Mouse (Mus musculus): ENCODE results near the gene Nlrp3. TPM values are rescaled to one million over a fixed set of nuclear protein-coding genes. Genes with fewer than 3 reads are reported as not detected.

Gene Nlrp3
- 0.09 and 0.11 TPM in 2 replicates for polyA plus RNA-seq (2012; rRNA removed)

DNA sequence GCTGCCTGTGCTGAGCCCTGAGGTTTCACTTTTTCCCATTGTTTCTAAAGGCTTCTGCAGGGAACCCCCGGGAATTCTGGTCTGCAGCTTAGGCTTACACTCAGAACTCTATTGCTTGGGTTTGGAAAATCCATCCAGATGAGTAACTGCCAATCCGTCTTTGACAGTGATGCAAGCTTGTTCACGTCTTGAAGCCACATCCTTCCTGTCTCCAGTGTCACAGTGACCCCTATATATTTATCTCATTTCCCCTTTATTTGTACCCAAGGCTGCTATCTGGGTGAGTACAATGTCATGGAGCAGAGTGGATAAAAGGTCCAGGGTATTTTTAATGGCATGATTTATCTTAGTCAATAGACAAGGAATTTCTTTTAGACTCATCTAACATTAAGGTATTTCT lies at the start of gene Nlrp3:
Gene Nlrp3, plus strand, starts transcription at position 245 of the 400 bp plus-strand sequence.
- no peak within 1 kb of the TSS for H3K4me3 ChIP-seq (ENCODE audit: control insufficient read depth, low read depth, low read length)
- H3K36me3 ChIP-seq (ENCODE audit: control insufficient read depth, insufficient read depth, low read length) = no peaks in the 10 kb centered on the region
- TF ChIP-seq POLR2A (IDR thresholded peaks at IDR 0.05; ENCODE audit: control insufficient read depth, low read depth, low read length) = no peak
- no peak for TF ChIP-seq CTCF (IDR thresholded peaks at IDR 0.05; ENCODE audit: control insufficient read depth, insufficient read depth, insufficient replicate concordance, low read depth, low read length)
- H3K27me3 ChIP-seq (ENCODE audit: control insufficient read depth, insufficient read depth, low read length) = no peaks in the 10 kb centered on the region
- H3K27ac ChIP-seq (ENCODE audit: control insufficient read depth, insufficient read depth, low read depth, low read length) = no peak within 1 kb of the TSS
- peaks cover 10% of the 10 kb centered on the region for H3K4me1 ChIP-seq (ENCODE audit: control insufficient read depth, insufficient read depth, low read length)

GRCm38 (mm10) chr11:59496672-59497310 lies 44.6 kb upstream of the Nlrp3 start:
- no peak overlapping the region for H3K4me3 ChIP-seq (ENCODE audit: control insufficient read depth, low read depth, low read length)
- H3K27ac ChIP-seq (ENCODE audit: control insufficient read depth, insufficient read depth, low read depth, low read length) = no peak overlapping the region
- peaks cover 1% of the 10 kb centered on the region for H3K36me3 ChIP-seq (ENCODE audit: control insufficient read depth, insufficient read depth, low read length)
- no peaks in the 10 kb centered on the region for H3K27me3 ChIP-seq (ENCODE audit: control insufficient read depth, insufficient read depth, low read length)
- TF ChIP-seq POLR2A (IDR thresholded peaks at IDR 0.05; ENCODE audit: control insufficient read depth, low read depth, low read length) = no peak
- no peak for TF ChIP-seq CTCF (IDR thresholded peaks at IDR 0.05; ENCODE audit: control insufficient read depth, insufficient read depth, insufficient replicate concordance, low read depth, low read length)
- H3K4me1 ChIP-seq (ENCODE audit: control insufficient read depth, insufficient read depth, low read length) = no peaks in the 10 kb centered on the region

DNA sequence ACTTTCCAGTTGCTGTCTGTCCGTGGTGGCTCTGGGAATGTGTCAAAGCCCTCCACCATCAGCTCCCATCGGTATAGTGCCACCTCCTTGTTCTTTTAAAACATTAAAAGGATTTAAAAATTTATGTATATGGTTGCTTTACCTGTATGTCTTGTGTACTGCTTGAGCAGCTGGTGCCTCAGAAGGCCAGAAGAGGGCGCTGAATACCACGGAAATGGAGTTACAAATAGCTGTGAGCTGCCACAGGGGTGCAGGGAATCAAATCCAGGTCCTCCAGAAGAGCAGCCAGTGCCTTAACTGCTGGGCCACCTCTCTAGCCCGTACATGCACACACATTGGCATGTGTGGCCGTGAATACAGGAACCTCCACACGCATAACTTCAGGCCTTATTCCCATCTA lies 43.6 kb upstream of the Nlrp3 start:
- TF ChIP-seq POLR2A (IDR thresholded peaks at IDR 0.05; ENCODE audit: control insufficient read depth, low read depth, low read length) (no peak), CTCF (IDR thresholded peaks at IDR 0.05; ENCODE audit: control insufficient read depth, insufficient read depth, insufficient replicate concordance, low read depth, low read length) (0 out of 2 replicates have a peak, but pooled peaks have one; percentile 7)
- Histone ChIP-seq H3K4me3 (ENCODE audit: control insufficient read depth, low read depth, low read length) (no peak overlapping the region), H3K4me1 (ENCODE audit: control insufficient read depth, insufficient read depth, low read length) (no peaks in the 10 kb centered on the region), H3K36me3 (ENCODE audit: control insufficient read depth, insufficient read depth, low read length) (peaks cover 2% of the 10 kb centered on the region), H3K27ac (ENCODE audit: control insufficient read depth, insufficient read depth, low read depth, low read length) (no peak overlapping the region), H3K27me3 (ENCODE audit: control insufficient read depth, insufficient read depth, low read length) (no peaks in the 10 kb centered on the region)

GRCm38 (mm10) chr11:59501978-59502700 lies 39.2 kb upstream of the Nlrp3 start:
- Histone ChIP-seq H3K4me1 (ENCODE audit: control insufficient read depth, insufficient read depth, low read length) (peaks cover 20% of the 10 kb centered on the region), H3K27ac (ENCODE audit: control insufficient read depth, insufficient read depth, low read depth, low read length) (no peak overlapping the region), H3K4me3 (ENCODE audit: control insufficient read depth, low read depth, low read length) (no peak overlapping the region), H3K27me3 (ENCODE audit: control insufficient read depth, insufficient read depth, low read length) (no peaks in the 10 kb centered on the region), H3K36me3 (ENCODE audit: control insufficient read depth, insufficient read depth, low read length) (peaks cover 4% of the 10 kb centered on the region)
- TF ChIP-seq POLR2A (IDR thresholded peaks at IDR 0.05; ENCODE audit: control insufficient read depth, low read depth, low read length) (no peak), CTCF (IDR thresholded peaks at IDR 0.05; ENCODE audit: control insufficient read depth, insufficient read depth, insufficient replicate concordance, low read depth, low read length) (no peak)

DNA sequence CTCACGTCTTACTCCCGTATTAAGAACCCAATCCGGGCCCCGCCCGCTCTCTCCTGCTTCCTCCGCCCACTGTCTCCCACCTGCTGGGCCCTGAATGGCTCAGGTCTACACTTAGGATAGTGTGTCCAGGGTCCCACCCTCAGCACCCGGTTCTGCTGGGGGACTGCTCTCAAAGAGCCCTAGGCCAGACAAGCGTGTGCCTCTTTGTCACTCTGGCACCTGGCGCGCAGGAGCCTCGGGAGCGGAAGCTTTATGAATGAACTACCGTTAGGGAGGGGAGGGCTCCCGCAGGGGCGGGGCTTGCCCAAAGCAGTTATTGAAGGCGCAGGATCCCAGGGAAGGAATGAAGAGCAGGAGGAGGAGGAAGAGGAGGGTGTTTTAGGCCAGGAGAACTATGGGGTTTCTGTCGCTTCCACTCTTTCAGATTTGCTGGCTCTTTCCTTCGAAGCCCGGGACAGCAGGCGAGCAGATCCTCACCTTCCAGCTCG lies 36.0 kb upstream of the Nlrp3 start:
- peaks cover 3% of the 10 kb centered on the region; the same call in 1 of the 2 replicates for H3K36me3 ChIP-seq (ENCODE audit: control insufficient read depth, insufficient read depth, low read length)
- no peaks in the 10 kb centered on the region for H3K27me3 ChIP-seq (ENCODE audit: control insufficient read depth, insufficient read depth, low read length)
- TF ChIP-seq POLR2A (IDR thresholded peaks at IDR 0.05; ENCODE audit: control insufficient read depth, low read depth, low read length) (no peak; the same call in 1 of the 2 replicates), CTCF (IDR thresholded peaks at IDR 0.05; ENCODE audit: control insufficient read depth, insufficient read depth, insufficient replicate concordance, low read depth, low read length) (no peak)
- H3K4me1 ChIP-seq (ENCODE audit: control insufficient read depth, insufficient read depth, low read length) = peaks cover 22% of the 10 kb centered on the region
- peak overlapping the region; percentile 94 for H3K27ac ChIP-seq (ENCODE audit: control insufficient read depth, insufficient read depth, low read depth, low read length)
- peak overlapping the region; percentile 92 for H3K4me3 ChIP-seq (ENCODE audit: control insufficient read depth, low read depth, low read length)

- peak overlapping the region; percentile 94 for H3K27ac ChIP-seq (ENCODE audit: control insufficient read depth, insufficient read depth, low read depth, low read length)
- peak overlapping the region; percentile 92 for H3K4me3 ChIP-seq (ENCODE audit: control insufficient read depth, low read depth, low read length)
- no peaks in the 10 kb centered on the region for H3K27me3 ChIP-seq (ENCODE audit: control insufficient read depth, insufficient read depth, low read length)
- TF ChIP-seq POLR2A (IDR thresholded peaks at IDR 0.05; ENCODE audit: control insufficient read depth, low read depth, low read length) (peak; percentile 49), CTCF (IDR thresholded peaks at IDR 0.05; ENCODE audit: control insufficient read depth, insufficient read depth, insufficient replicate concordance, low read depth, low read length) (no peak)
- peaks cover 22% of the 10 kb centered on the region for H3K4me1 ChIP-seq (ENCODE audit: control insufficient read depth, insufficient read depth, low read length)
- H3K36me3 ChIP-seq (ENCODE audit: control insufficient read depth, insufficient read depth, low read length) = peaks cover 3% of the 10 kb centered on the region; the same call in 1 of the 2 replicates
Measured at GRCm38 (mm10) chr11:59505839-59506712, 35.3 kb upstream of the Nlrp3 start.
